Mouse (Mus musculus) activated CD4-positive, CD25-positive, alpha-beta regulatory T cell, adult 4 months (primary cell): ENCODE measurements around the gene Olfr309. TPM values are rescaled to one million over a fixed set of nuclear protein-coding genes. Genes with fewer than 3 reads are reported as not detected.
"Not testable (repeated sequence)": the region's sequence is repeated elsewhere in the genome, so short reads cannot be mapped to it uniquely, and the experiment has no call there.

Experiments used
- ATAC-seq: one replicate; pipeline ENCODE4 v1.8.0; 2017
- polyA plus RNA-seq, 2 experiments: library from polyadenylated mRNA; unstranded; fragments of 100-300 nt; shearing (Covaris generic); gene quantifications; one replicate each; pipeline ENCODE4 v1.2.1; 2017

The Olfr309 gene
- polyA plus RNA-seq: not detected

DNA sequence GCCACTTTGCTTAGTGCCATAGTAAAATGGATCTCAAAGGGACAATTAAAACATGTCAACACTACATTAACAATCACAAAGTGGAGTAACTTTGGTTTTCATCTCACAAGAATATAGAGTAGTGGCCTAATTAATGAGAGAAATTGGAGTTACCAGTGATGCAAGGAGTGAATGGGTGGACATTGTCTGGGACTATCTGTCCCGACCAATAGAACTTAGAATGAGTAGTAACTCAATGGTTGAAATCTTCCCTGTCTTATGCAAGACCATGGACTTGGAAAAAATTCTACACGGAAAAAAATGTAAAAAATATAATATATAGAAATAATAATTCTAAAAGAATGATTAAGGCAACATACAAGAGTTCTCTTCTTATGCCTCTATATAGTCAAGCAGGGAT lies at the start of gene Olfr309:
Gene Olfr309, minus strand, starts transcription at position 101 of the 400 bp plus-strand sequence.
- no peak for ATAC-seq

- not testable (repeated sequence) for ATAC-seq
These were observed 32.8 kb upstream of the Olfr309 start for GRCm38 (mm10) chr7:86346296-86346695.

DNA sequence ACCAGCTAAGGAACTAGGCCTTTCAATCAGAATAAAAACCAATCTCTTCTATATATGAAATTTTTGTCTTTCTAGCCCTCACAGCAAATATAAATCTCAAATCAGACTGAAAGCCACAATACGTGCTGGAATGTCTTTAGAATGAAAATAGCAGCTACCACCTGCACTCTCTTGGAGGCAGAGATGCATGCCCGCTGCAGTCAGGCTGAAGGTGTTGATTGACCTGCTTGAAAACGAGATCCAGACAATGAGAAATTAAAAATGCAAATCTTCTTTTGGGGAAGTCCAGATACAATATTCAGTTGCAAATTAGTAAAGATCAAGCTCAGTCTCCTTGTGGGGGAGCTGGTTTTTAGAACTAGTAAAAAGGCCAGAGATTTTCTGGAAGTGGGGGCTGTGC lies 30.7 kb upstream of the Olfr309 start:
- no peak for ATAC-seq

DNA sequence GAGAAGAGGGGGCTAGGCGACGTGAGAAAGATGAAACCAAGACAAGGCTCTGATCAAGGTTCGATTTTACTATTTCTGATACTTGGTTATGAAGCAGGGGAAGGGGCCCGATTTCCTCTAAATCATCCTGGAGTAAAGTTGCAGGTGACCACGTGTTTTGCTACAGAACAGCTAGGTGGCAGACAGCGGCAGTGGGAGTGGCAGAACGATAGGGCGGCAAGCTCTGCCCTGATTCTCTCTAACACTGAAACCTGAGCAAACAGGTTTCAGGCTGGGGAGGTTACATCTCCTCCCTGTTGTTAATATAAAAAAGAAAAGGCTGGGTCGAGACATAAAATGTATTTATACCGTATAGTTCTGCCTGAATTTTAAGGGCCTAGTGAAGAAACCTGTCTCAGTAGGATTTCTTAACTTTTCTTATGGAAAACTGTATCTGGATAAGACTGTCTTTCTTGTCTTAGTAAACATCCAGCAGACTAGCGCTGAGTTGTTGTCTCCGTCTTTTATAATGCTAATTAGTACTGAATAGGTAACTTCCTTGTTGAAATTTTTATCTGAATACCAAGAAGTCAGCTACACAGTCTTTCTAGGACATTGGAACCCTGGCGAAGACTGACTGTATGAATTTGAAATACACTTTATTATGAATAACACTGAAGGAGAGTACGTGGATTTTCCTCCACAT lies 29.5 kb upstream of the Olfr309 start:
- ATAC-seq: no peak

GRCm38 (mm10) chr7:86337486-86337885 lies 24.0 kb upstream of the Olfr309 start, which contains the start of gene Olfr307:
TSS of gene Olfr307 (minus strand) at chr7:86337586.
- ATAC-seq: no peak

GRCm38 (mm10) chr7:86325530-86325929 lies 12.0 kb upstream of the Olfr309 start, which contains the start of gene Olfr308:
TSS of gene Olfr308 (minus strand) at chr7:86325630.
- ATAC-seq: no peak

GRCm38 (mm10) chr7:86321323-86321722 lies 7.8 kb upstream of the Olfr309 start:
- no peak for ATAC-seq

GRCm38 (mm10) chr7:86277072-86277471 lies 36.4 kb downstream of the Olfr309 start, which contains the start of gene Olfr310:
TSS of gene Olfr310 (minus strand) at chr7:86277172.
- ATAC-seq: no peak

Other genes with a start within 250 kb of the Olfr309 start
- under 1 TPM in 1 of 2 experiments, not detected in 1; 0.08 TPM for gene Vmn2r75, start 141.9 kb downstream of the Olfr309 start, polyA plus RNA-seq
- under 1 TPM; 0.03 to 0.08 TPM for gene Vmn2r76, start 67.4 kb downstream of the Olfr309 start, polyA plus RNA-seq
- gene Olfr310, start 36.5 kb downstream of the Olfr309 start, polyA plus RNA-seq: not detected
- gene Olfr308, start 11.9 kb upstream of the Olfr309 start, polyA plus RNA-seq: not detected
- not detected for gene Olfr307, start 23.9 kb upstream of the Olfr309 start, polyA plus RNA-seq
- not detected for gene Olfr305, start 53.2 kb upstream of the Olfr309 start, polyA plus RNA-seq
- gene Olfr304, start 73.0 kb upstream of the Olfr309 start, polyA plus RNA-seq: not detected
- not detected for gene Olfr303, start 84.1 kb upstream of the Olfr309 start, polyA plus RNA-seq
- not detected for gene Olfr301, start 90.1 kb upstream of the Olfr309 start, polyA plus RNA-seq
- not detected for gene Olfr299, start 146.2 kb upstream of the Olfr309 start, polyA plus RNA-seq
- not detected for gene Olfr298, start 178.8 kb upstream of the Olfr309 start, polyA plus RNA-seq
- gene Olfr297, start 206.3 kb upstream of the Olfr309 start, polyA plus RNA-seq: not detected